Mouse (Mus musculus): ENCODE measurements at regions not wholly inside any gene's neighbourhood (a gene's known extent, or its start where the extent isn't known, plus 50 kb on each side); places are given as distances from the start of the nearest gene placed in this dataset.

DNA sequence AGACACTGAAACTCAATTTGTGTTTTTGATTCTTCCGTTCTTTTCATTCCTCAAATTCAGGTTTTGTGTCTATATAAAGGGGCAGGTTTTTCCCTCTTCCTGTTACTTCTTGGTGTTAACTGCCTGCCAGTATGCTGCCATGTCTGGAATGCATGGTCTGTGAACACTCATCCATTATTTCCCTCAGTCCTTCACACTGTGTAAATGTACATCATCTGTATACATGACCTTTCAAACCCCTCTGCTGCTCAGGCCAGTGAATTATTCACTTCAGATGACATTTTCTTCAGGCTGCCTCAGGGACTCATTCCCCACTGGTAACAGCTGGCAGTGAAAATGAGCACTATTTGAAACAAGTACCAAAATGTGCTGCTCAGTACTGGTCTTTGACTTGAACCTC is 512.0 kb upstream of the Atxn7l3b start:
- DNase-seq (ENCODE audit: extremely low spot score, low spot score): peak; percentile 13

DNA sequence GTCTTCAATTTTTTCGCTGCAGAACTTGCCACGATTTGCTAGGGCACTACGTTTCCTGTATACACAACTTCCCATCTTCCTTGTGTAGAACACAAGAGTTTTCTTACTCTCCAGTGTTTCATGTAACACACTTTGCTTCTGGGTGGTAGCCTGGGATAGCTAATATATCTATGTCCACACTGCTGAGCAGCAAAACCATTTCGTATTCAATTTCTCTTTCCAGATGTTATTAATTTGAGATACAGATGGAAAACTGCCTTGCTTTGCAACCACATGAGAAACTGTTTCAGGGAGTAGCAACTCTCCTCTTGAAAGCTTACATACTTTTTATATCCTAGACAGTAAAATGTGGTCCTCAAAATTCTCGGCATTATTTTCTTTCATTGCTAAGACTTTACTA is 502.4 kb upstream of the Atxn7l3b start:
- no peak for DNase-seq (ENCODE audit: extremely low spot score, low spot score)

DNA sequence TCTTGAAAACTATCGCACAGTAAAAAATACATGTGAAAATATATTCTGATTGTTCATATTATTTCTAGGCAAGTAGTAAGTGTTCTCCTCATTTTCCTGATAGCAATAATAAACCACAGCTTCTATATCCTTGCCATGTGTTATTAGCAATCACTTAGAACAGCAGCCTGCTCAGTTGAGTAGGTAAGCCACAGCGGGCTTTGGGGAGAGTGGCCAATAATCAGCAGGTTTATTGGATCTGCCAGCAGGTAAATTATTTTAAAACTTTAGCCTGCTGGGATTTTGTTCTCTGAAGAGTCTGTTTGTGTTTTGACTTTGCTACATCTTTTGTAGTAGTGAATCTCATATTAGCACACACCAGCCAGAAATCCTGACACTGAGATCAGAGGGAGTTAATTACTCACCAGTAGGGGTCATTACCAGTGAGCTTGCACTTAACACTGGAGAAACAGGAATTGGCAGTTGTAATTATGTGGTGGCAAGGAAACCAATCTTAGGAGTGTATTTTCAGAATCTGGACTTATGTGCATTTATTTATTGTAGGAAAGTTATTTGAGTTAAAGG is 482.5 kb upstream of the Atxn7l3b start:
- no peak for DNase-seq (ENCODE audit: extremely low spot score, low spot score)

DNA sequence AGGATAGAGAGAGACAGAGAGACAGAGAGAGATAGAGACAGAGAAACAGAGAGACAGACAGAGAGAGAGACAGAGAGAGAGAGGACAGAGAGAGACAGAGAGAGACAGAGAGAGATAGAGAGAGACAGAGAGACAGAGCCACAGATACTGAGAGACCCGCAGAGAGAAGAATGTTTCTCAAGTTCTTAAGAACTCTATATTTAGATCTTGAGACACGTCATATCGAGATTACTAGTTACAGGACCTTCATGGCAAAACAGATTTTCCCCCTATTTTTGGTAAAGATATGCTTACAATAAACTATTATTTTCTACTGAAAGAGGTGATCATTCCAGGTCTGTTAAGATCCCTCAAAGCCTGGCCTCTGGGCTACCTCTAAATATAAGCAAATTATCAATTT is 461.8 kb upstream of the Atxn7l3b start:
- no peak for DNase-seq (ENCODE audit: extremely low spot score, low spot score)

DNA sequence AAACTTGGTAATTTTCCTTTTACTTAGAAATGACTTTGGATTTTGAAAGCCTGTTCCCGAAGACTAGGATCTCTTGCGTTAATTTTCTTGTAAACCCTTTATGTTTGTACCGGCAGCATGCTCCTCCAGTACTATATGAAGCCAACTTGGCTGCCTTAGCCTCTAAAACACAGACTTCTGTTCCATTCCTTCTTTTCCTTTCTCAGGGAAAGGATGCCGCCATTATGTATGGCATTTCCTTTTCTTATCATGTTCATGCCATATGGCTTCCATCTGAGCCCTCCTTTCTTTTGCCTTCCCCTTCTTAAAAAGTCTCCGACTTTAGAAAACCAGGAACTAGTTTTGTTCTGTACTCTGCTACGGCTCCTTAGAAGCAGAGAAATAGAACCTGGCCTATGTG is 440.4 kb upstream of the Atxn7l3b start:
- DNase-seq (ENCODE audit: extremely low spot score, low spot score): no peak

DNA sequence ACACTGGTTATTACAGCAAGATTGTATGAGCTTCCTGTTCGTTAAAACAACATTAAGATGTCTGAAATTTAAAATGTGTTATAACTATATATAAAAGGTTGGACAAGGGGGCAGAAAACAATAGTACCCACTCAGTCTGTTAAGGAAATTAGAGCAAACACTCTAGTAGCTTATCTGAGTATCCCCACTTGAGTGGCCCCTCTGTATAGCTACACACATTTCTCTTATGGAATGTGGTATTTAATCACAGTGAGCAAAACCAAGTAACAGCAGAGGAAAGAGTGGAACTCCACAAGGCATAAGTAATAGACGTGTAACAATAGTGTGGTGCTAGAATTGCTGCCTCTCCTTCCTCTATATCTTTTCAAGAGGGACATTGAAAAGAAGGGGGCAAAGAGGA is 417.4 kb upstream of the Atxn7l3b start:
- no peak for DNase-seq (ENCODE audit: extremely low spot score, low spot score)
